Mouse (Mus musculus): Measurements from ENCODE around the gene A4galt. TPM values are rescaled to one million over a fixed set of nuclear protein-coding genes. Genes with fewer than 3 reads are reported as not detected.

The A4galt gene
- polyA plus RNA-seq, 1 experiment = 2.3 TPM

GRCm38 (mm10) chr15:83209719-83210118, 41.9 kb downstream of the A4galt start:
- H3K4me3 ChIP-seq (ENCODE audit: control insufficient read depth, low read depth, low read length) = no peak overlapping the region
- no peaks in the 10 kb centered on the region for H3K4me1 ChIP-seq (ENCODE audit: control insufficient read depth, insufficient read depth, low read length)
- H3K27me3 ChIP-seq (ENCODE audit: control insufficient read depth, insufficient read depth, low read length) = no peaks in the 10 kb centered on the region
- TF ChIP-seq POLR2A (IDR thresholded peaks at IDR 0.05; ENCODE audit: control insufficient read depth, low read depth, low read length) (no peak), CTCF (IDR thresholded peaks at IDR 0.05; ENCODE audit: control insufficient read depth, insufficient read depth, insufficient replicate concordance, low read depth, low read length) (no peak)
- H3K27ac ChIP-seq (ENCODE audit: control insufficient read depth, insufficient read depth, low read depth, low read length) = no peak overlapping the region
- H3K36me3 ChIP-seq (ENCODE audit: control insufficient read depth, insufficient read depth, low read length) = no peaks in the 10 kb centered on the region

DNA sequence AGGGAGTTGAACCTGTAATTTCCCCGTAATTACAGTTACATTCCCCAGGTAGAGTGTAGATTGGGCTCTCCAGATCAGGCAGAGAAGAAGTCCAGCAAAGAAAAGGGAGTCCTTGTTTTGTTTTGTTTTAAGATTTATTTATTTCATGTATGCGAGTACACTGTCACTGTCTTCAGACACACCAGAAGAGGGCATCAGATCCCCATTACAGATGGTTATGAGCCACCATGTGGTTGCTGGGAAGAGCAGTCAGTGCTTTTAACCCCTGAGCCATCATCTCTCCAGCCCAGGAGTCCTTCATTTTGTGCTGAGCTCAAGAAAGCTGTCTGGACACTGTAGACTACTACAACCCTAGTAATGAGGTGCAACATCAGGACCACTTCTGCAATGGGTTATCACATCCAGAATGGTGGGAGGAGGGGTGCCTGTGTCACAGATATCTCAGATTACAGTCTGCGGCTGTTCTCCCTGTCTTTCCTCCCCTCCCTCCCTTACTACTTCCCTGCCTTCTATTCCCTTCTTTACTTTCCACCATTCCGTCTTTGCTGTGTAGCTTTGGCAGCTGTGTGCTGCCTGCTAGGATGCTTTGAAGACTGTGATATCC, 42.4 kb downstream of the A4galt start:
- no peaks in the 10 kb centered on the region for H3K36me3 ChIP-seq (ENCODE audit: control insufficient read depth, insufficient read depth, low read length)
- no peak overlapping the region for H3K27ac ChIP-seq (ENCODE audit: control insufficient read depth, insufficient read depth, low read depth, low read length)
- no peak for TF ChIP-seq POLR2A (IDR thresholded peaks at IDR 0.05; ENCODE audit: control insufficient read depth, low read depth, low read length)
- no peak for TF ChIP-seq CTCF (IDR thresholded peaks at IDR 0.05; ENCODE audit: control insufficient read depth, insufficient read depth, insufficient replicate concordance, low read depth, low read length)
- H3K27me3 ChIP-seq (ENCODE audit: control insufficient read depth, insufficient read depth, low read length) = no peaks in the 10 kb centered on the region
- H3K4me1 ChIP-seq (ENCODE audit: control insufficient read depth, insufficient read depth, low read length) = no peaks in the 10 kb centered on the region
- H3K4me3 ChIP-seq (ENCODE audit: control insufficient read depth, low read depth, low read length) = no peak overlapping the region

DNA sequence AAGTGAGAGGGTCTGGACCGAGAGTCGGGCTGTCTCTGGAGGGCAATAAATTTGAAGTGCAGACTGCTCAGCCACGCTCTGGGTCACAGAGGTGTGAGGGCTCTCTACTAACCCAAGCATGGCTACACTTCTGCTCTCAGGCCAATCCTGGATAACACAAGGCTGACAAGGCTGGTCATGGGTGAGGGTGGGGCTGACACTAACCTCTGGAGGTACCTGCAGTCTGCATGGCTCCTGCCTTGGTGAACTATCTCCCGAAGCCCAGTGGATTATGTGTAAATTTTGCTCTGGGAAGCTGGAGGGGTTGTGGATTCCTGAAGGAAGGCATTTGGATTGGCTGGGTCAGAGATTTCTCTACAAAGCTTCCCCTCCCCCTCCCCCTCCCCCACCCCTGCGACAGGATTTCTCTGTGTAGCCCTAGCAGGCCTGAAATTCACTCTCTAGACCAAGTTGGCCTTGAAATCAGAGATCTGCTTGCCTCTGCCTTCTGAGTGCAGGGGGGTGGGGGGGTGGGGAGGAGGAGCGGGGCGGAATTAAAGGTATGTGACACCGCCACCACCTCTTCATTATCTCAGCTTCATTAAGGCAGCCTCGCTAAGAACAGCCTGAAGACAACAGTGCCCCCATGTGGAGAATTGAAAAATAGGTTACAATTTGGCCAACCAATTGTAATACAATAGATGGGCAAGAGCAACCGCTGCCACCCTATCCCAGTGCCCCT, 46.7 kb downstream of the A4galt start:
- TF ChIP-seq CTCF (IDR thresholded peaks at IDR 0.05; ENCODE audit: control insufficient read depth, insufficient read depth, insufficient replicate concordance, low read depth, low read length) = no peak; the same call in 1 of the 2 replicates
- no peak for TF ChIP-seq POLR2A (IDR thresholded peaks at IDR 0.05; ENCODE audit: control insufficient read depth, low read depth, low read length)
- Histone ChIP-seq H3K27ac (ENCODE audit: control insufficient read depth, insufficient read depth, low read depth, low read length) (no peak overlapping the region), H3K27me3 (ENCODE audit: control insufficient read depth, insufficient read depth, low read length) (no peaks in the 10 kb centered on the region), H3K4me3 (ENCODE audit: control insufficient read depth, low read depth, low read length) (no peak overlapping the region), H3K4me1 (ENCODE audit: control insufficient read depth, insufficient read depth, low read length) (no peaks in the 10 kb centered on the region), H3K36me3 (ENCODE audit: control insufficient read depth, insufficient read depth, low read length) (no peaks in the 10 kb centered on the region)

GRCm38 (mm10) chr15:83202412-83202811, 49.2 kb downstream of the A4galt start:
- TF ChIP-seq CTCF (IDR thresholded peaks at IDR 0.05; ENCODE audit: control insufficient read depth, insufficient read depth, insufficient replicate concordance, low read depth, low read length) = no peak
- TF ChIP-seq POLR2A (IDR thresholded peaks at IDR 0.05; ENCODE audit: control insufficient read depth, low read depth, low read length) = no peak
- H3K27me3 ChIP-seq (ENCODE audit: control insufficient read depth, insufficient read depth, low read length) = no peaks in the 10 kb centered on the region
- no peaks in the 10 kb centered on the region for H3K36me3 ChIP-seq (ENCODE audit: control insufficient read depth, insufficient read depth, low read length)
- no peak overlapping the region for H3K4me3 ChIP-seq (ENCODE audit: control insufficient read depth, low read depth, low read length)
- H3K27ac ChIP-seq (ENCODE audit: control insufficient read depth, insufficient read depth, low read depth, low read length) = no peak overlapping the region
- H3K4me1 ChIP-seq (ENCODE audit: control insufficient read depth, insufficient read depth, low read length) = no peaks in the 10 kb centered on the region

GRCm38 (mm10) chr15:83193413-83193812, 58.2 kb downstream of the A4galt start:
- TF ChIP-seq CTCF (IDR thresholded peaks at IDR 0.05; ENCODE audit: control insufficient read depth, insufficient read depth, insufficient replicate concordance, low read depth, low read length) (no peak), POLR2A (IDR thresholded peaks at IDR 0.05; ENCODE audit: control insufficient read depth, low read depth, low read length) (no peak)

DNA sequence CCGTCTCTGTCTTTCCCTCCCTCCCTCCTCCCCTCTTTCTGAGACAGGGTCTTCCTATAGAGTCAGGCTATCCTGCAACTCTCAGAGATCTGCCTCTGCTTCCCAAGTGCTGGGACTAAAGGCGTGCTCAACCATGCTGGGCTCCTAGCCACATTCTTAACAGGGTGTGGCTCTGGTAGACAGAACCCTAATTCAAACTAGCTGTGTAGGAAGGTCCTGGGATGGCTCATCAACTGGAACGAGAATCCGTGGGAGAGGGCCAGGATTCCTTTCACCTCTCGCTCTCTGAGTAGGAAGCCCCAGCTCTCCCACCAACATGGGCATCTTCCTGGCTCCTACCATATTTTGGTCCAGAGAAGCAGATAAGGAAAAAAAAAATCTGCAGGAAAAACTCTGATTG, 69.2 kb downstream of the A4galt start:
- Histone ChIP-seq H3K4me1 (ENCODE audit: control insufficient read depth, insufficient read depth, low read length) (peaks cover 14% of the 10 kb centered on the region), H3K27me3 (ENCODE audit: control insufficient read depth, insufficient read depth, low read length) (no peaks in the 10 kb centered on the region), H3K27ac (ENCODE audit: control insufficient read depth, insufficient read depth, low read depth, low read length) (0 out of 2 replicates have a peak overlapping the region, but pooled peaks have one; percentile 32), H3K36me3 (ENCODE audit: control insufficient read depth, insufficient read depth, low read length) (no peaks in the 10 kb centered on the region), H3K4me3 (ENCODE audit: control insufficient read depth, low read depth, low read length) (peak overlapping the region; percentile 79)
- TF ChIP-seq POLR2A (IDR thresholded peaks at IDR 0.05; ENCODE audit: control insufficient read depth, low read depth, low read length) (no peak), CTCF (IDR thresholded peaks at IDR 0.05; ENCODE audit: control insufficient read depth, insufficient read depth, insufficient replicate concordance, low read depth, low read length) (no peak)

More at GRCm38 (mm10) chr15:83193413-83193812, 58.2 kb downstream of the A4galt start:
- H3K4me1 ChIP-seq (ENCODE audit: control insufficient read depth, insufficient read depth, low read length) = no peaks in the 10 kb centered on the region
- H3K27ac ChIP-seq (ENCODE audit: control insufficient read depth, insufficient read depth, low read depth, low read length) = no peak overlapping the region
- no peaks in the 10 kb centered on the region for H3K36me3 ChIP-seq (ENCODE audit: control insufficient read depth, insufficient read depth, low read length)
- H3K4me3 ChIP-seq (ENCODE audit: control insufficient read depth, low read depth, low read length) = no peak overlapping the region
- no peaks in the 10 kb centered on the region for H3K27me3 ChIP-seq (ENCODE audit: control insufficient read depth, insufficient read depth, low read length)

- H3K27ac ChIP-seq (ENCODE audit: control insufficient read depth, insufficient read depth, low read depth, low read length) = peak overlapping the region; percentile 32; the same call in 1 of the 2 replicates
- H3K36me3 ChIP-seq (ENCODE audit: control insufficient read depth, insufficient read depth, low read length) = no peaks in the 10 kb centered on the region
- peak overlapping the region; percentile 79 for H3K4me3 ChIP-seq (ENCODE audit: control insufficient read depth, low read depth, low read length)
- no peak for TF ChIP-seq POLR2A (IDR thresholded peaks at IDR 0.05; ENCODE audit: control insufficient read depth, low read depth, low read length)
- TF ChIP-seq CTCF (IDR thresholded peaks at IDR 0.05; ENCODE audit: control insufficient read depth, insufficient read depth, insufficient replicate concordance, low read depth, low read length) = no peak
- peaks cover 14% of the 10 kb centered on the region for H3K4me1 ChIP-seq (ENCODE audit: control insufficient read depth, insufficient read depth, low read length)
- no peaks in the 10 kb centered on the region for H3K27me3 ChIP-seq (ENCODE audit: control insufficient read depth, insufficient read depth, low read length)
Measured at GRCm38 (mm10) chr15:83181800-83182330, 69.7 kb downstream of the A4galt start.
